Mouse (Mus musculus) hindbrain, postnatal 0 days (tissue): ENCODE data around the gene Sf3b1. TPM values are rescaled to one million over a fixed set of nuclear protein-coding genes. Genes with fewer than 3 reads are reported as not detected.

ENCODE experiments used
- ATAC-seq: fragments of 200-750 bp; cut with Nextera tagmentation; 2 replicates; pipeline ENCODE4 v1.8.0; 2017; ENCODE audit warnings: mild to moderate bottlenecking, moderate TSS enrichment, moderate library complexity
- DNase-seq: peaks from one replicate; pipeline ENCODE4 v3.0.0-alpha.2; 2015; ENCODE audit warnings: low spot score
- H3K27ac ChIP-seq: fragments of 300-500 bp; sonication (generic); 2 replicates; pipeline ENCODE4 v1.5.1; 2014; ENCODE audit warnings: mild to moderate bottlenecking
- H3K27me3 ChIP-seq: fragments of 300-500 bp; sonication (generic); 2 replicates; pipeline ENCODE4 v1.6.1; 2014; ENCODE audit warnings: low read length, mixed read lengths; ENCODE audit not compliant: insufficient read depth
- H3K36me3 ChIP-seq: fragments of 300-500 bp; sonication (generic); 2 replicates; pipeline ENCODE4 v1.6.1; 2014; ENCODE audit warnings: low read length, mixed read lengths; ENCODE audit not compliant: insufficient read depth
- H3K4me1 ChIP-seq: fragments of 300-500 bp; sonication (generic); 2 replicates; pipeline ENCODE4 v1.6.1; 2014; ENCODE audit warnings: antibody characterized with exemption, low read length, mixed read lengths; ENCODE audit not compliant: insufficient read depth
- H3K4me2 ChIP-seq: fragments of 300-500 bp; sonication (generic); 2 replicates; pipeline ENCODE4 v1.6.1; 2014; ENCODE audit warnings: low read depth, mild to moderate bottlenecking, low read length, moderate library complexity, mixed read lengths
- H3K4me3 ChIP-seq: fragments of 300-500 bp; sonication (generic); 2 replicates; pipeline ENCODE4 v1.5.1; 2014; ENCODE audit warnings: low read length
- H3K9ac ChIP-seq: fragments of 300-500 bp; sonication (generic); replicated peaks from 2 replicates; pipeline ENCODE4 v1.6.1; 2014; ENCODE audit warnings: mild to moderate bottlenecking, low read length, moderate library complexity, mixed read lengths
- H3K9me3 ChIP-seq: fragments of 300-500 bp; sonication (generic); 2 replicates; pipeline ENCODE4 v1.6.1; 2016; ENCODE audit warnings: low read length, mixed read lengths
- CTCF ChIP-seq: IDR thresholded peaks from 2 replicates; pipeline ENCODE4 v1.5.1; 2016; ENCODE audit warnings: antibody characterized with exemption, control low read depth, low read depth
- WGBS: fragments of 180-500 bp; shearing (Covaris S2); extraction: QIAGEN DNeasy Blood & Tissue Kit; methylation state at CpG from one replicate; pipeline ENCODE4 v1.1.7; 2014; 5-methylcytosine and 5-hydroxymethylcytosine counted together
- polyA plus RNA-seq: library from polyadenylated mRNA; unstranded; fragments of >200 nt; fragmentation: Nextera tagmentation; extraction: Ambion mirVana; gene quantifications from 2 replicates; pipeline ENCODE4 v1.2.1, GENCODE M21; 2015
- total RNA-seq: library from RNA; depleted of rRNA; stranded (reverse); fragments of >200 nt; gene quantifications from 2 replicates; pipeline ENCODE4 v1.2.3, GENCODE M21; 2014

The Sf3b1 gene
- total and polyA plus RNA-seq, 2 experiments from 2014 or later, result 141 to 261 TPM

DNA sequence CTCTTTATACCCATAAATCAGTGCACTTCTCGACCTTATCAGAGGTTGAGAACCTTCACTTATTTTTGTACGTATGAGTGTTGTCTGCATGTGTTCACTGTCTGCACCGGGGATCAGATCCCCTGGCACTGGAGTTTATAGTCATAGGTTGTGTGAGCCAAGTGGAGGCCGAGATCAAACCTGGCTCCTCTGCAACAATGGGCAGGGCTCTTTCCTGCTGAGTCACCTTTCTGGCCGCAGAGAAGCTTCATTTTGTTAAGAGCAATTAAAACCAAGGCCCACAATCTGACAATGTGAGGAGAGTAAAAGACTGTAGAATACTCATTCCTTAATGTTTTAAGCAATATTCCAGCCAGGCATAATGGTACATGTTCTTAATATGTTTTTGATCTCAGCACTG, 33.7 kb downstream of the Sf3b1 start:
- Histone ChIP-seq H3K27ac (no peak overlapping the region), H3K9ac (no peak overlapping the region), H3K9me3 (no peaks in the 10 kb centered on the region), H3K4me3 (no peak overlapping the region), H3K27me3 (no peaks in the 10 kb centered on the region), H3K4me2 (no peak overlapping the region), H3K36me3 (peaks cover 53% of the 10 kb centered on the region), H3K4me1 (no peaks in the 10 kb centered on the region)
- no peak for DNase-seq
- TF ChIP-seq CTCF, result no peak
- WGBS, result 90% methylated on average over 5 of the region's 5 CpGs
- ATAC-seq, result no peak

DNA sequence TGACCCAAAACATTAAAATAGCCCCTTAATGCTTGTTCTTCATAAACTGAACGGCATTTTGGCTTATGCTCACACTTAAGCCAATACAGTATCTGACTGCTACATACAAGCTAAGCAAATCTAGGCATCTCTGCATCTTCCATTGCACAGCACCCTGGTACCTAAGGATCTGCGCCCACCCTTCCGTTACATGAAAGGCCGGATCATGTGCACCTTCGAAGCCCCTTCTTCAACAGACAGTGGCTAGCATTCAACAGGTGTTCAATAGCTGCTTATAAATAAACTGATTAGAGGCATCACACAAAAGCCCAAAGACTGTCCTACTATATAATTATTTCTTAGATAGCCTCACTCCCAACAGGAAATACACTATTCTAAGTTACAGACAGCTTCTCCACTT, 41.0 kb downstream of the Sf3b1 start:
- WGBS, result 97% methylated on average over 5 of the region's 5 CpGs
- Histone ChIP-seq H3K4me3 (no peak overlapping the region), H3K4me1 (no peaks in the 10 kb centered on the region), H3K4me2 (no peak overlapping the region), H3K36me3 (peaks cover 26% of the 10 kb centered on the region), H3K9me3 (no peaks in the 10 kb centered on the region), H3K9ac (no peak overlapping the region), H3K27me3 (no peaks in the 10 kb centered on the region), H3K27ac (no peak overlapping the region)
- TF ChIP-seq CTCF, result no peak
- DNase-seq, result no peak
- no peak for ATAC-seq

DNA sequence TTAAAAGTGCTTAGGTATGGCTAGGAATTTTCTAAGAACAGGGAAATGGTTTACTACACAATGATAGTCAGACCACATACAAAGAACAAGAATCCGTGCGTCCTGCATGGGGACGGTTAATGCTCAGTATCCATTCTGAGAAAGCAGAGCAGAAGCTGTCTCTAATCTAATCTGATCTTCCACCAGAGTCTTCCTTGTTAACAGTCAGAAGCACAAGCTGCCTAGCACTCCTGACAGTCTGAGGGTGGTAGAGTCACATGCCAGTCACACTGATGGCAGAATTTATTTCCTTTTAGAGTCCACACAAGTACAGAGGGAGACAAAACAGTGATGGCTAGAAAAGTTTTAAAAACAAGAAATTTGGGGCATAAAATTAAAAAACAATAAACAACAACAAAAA, 41.5 kb downstream of the Sf3b1 start:
- no peak for ATAC-seq
- TF ChIP-seq CTCF, result no peak
- Histone ChIP-seq H3K4me1 (no peaks in the 10 kb centered on the region), H3K36me3 (peaks cover 26% of the 10 kb centered on the region), H3K4me2 (no peak overlapping the region), H3K9me3 (no peaks in the 10 kb centered on the region), H3K4me3 (no peak overlapping the region), H3K27ac (no peak overlapping the region), H3K9ac (no peak overlapping the region), H3K27me3 (no peaks in the 10 kb centered on the region)
- no peak for DNase-seq
- 89% methylated on average over 3 of the region's 3 CpGs for WGBS

DNA sequence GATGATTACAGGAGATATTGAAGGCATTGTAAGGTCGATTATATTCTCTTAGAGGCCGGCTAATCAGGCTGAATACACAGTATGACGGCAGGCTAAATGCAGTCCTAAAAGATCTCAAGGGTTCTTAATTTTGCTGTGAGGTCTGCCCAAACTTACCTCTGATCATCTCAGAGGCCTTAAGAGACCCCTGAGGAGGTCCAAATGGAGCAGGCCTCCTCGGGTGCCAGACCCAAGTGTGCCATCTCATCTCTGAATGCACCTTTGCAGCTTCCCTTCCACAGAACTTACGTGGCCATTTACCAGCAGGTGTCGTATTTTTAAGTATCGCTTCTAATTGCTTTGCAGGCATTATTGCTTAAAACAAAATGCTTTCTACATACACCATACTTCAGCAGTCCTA, 43.1 kb downstream of the Sf3b1 start:
- Histone ChIP-seq H3K27me3 (no peaks in the 10 kb centered on the region), H3K36me3 (peaks cover 15% of the 10 kb centered on the region), H3K9me3 (no peaks in the 10 kb centered on the region), H3K4me3 (no peak overlapping the region), H3K9ac (no peak overlapping the region), H3K4me1 (no peaks in the 10 kb centered on the region), H3K4me2 (no peak overlapping the region), H3K27ac (no peak overlapping the region)
- 87% methylated on average over 7 of the region's 7 CpGs for WGBS
- no peak for TF ChIP-seq CTCF
- DNase-seq (no peak), ATAC-seq (no peak)

DNA sequence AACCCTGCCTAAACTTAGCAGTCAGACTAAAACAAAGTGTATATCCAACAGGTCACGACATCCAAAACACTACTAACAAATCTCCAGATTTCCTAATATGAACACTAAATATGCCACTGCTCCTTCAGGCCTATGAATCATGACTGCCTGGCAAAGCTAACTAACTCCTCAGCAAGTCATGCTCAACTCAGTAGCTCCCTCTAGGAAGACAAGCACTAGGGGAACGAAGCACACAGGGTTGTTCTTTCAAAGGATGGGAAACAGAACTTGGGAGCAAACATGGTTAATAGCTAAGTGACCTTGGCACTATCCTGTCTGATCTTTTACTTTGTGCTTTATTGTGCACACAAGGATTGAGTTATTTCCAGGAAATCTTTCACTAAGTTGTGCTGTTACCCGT, 43.9 kb downstream of the Sf3b1 start:
- peaks cover 14% of the 10 kb centered on the region for H3K36me3 ChIP-seq
- ATAC-seq (peak; percentile 42; the same call in 1 of the 2 replicates), DNase-seq (peak; percentile 31)
- H3K9ac ChIP-seq, result no peak overlapping the region
- no peak overlapping the region for H3K4me3 ChIP-seq
- peak; percentile 65 for TF ChIP-seq CTCF
- H3K27me3 ChIP-seq, result no peaks in the 10 kb centered on the region
- WGBS, result 63% methylated on average over 3 of the region's 3 CpGs
- H3K4me1 ChIP-seq, result no peaks in the 10 kb centered on the region
- no peak overlapping the region for H3K4me2 ChIP-seq
- H3K9me3 ChIP-seq, result no peaks in the 10 kb centered on the region
- H3K27ac ChIP-seq, result no peak overlapping the region

DNA sequence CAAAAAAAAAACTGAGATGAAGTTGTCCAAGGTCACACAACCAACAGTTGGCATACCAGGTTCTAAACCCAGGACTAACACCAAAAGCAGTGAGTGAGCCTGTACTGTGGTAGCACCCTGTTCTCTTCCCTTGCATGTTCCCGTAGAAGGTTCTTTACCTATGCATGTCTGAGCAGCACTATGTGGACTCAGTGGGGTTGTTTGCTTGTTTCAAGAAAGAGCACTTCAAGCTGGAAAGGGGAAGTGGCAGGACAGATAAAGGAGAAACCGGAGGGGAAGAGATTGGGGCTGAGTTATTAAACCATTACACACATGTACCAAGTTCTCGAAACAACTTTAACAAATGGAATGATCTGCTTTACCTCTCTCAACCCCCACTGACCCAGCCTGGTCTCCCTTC, 44.6 kb downstream of the Sf3b1 start:
- no peaks in the 10 kb centered on the region for H3K4me1 ChIP-seq
- no peaks in the 10 kb centered on the region for H3K27me3 ChIP-seq
- no peaks in the 10 kb centered on the region for H3K9me3 ChIP-seq
- no peak overlapping the region for H3K4me3 ChIP-seq
- no peak overlapping the region for H3K27ac ChIP-seq
- H3K9ac ChIP-seq, result no peak overlapping the region
- ATAC-seq (no peak), DNase-seq (no peak)
- TF ChIP-seq CTCF, result no peak
- WGBS, result 91% methylated on average over 3 of the region's 3 CpGs
- no peak overlapping the region for H3K4me2 ChIP-seq
- peaks cover 12% of the 10 kb centered on the region for H3K36me3 ChIP-seq

DNA sequence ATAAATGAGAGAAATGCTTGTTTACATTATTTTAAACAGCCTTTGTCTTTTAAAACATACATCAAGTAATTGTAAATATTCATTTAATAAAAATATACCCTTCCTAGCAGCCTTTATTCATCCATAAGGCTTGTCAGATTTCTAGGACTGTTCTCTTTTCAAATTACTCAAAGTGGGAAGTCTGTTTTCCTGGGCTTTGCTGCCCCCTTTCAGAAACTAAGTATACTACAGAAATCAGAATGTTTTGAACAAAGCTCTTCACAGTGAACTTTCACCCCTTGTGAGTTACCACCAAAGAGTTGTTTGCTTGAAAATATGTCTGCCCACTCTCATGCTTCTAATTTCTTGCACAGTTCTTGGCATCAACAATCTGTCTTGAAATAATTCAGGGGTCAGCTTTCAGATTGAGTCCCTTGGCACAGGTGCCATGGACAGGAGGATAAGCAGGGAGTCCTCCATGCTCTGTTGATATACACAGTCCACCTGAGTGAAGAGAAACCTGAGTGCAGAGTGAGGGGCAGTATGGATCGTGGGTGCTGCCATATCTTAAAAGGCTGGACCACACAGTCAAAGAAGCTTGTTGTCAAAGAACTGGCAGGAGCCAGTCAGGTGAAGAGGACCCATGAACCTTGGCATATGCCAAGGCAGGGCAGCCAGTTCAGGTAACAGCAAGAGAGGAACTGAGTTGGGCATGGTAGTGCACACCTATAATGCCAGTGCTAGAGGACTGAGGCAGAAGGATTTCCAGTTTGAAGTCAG, 47.9 kb downstream of the Sf3b1 start:
- Histone ChIP-seq H3K4me3 (no peak overlapping the region), H3K4me1 (no peaks in the 10 kb centered on the region), H3K4me2 (no peak overlapping the region), H3K27me3 (no peaks in the 10 kb centered on the region), H3K27ac (no peak overlapping the region), H3K9me3 (no peaks in the 10 kb centered on the region), H3K36me3 (no peaks in the 10 kb centered on the region), H3K9ac (no peak overlapping the region)
- peak; percentile 63 for TF ChIP-seq CTCF
- WGBS, result 65% methylated on average over 1 of the region's 1 CpGs
- ATAC-seq, result peak; percentile 71
- DNase-seq, result peak; percentile 65
